Mouse (Mus musculus) thymus, postnatal 14 days (tissue): ENCODE measurements at regions not wholly inside any gene's neighbourhood (a gene's known extent, or its start where the extent isn't known, plus 50 kb on each side); places are given as distances from the start of the nearest gene placed in this dataset.
A peak's percentile ranks its signal among the peaks of the same experiment; 100 is the strongest.

Source experiments
- DNase-seq: peaks from one replicate; pipeline ENCODE4 v3.0.0; 2021

- DNase-seq = no peak
These were observed 105.1 kb downstream of the Mtx2 start for GRCm38 (mm10) chr2:74930702-74931101.

GRCm38 (mm10) chr2:74933190-74933589 is 107.6 kb downstream of the Mtx2 start:
- DNase-seq = no peak

DNA sequence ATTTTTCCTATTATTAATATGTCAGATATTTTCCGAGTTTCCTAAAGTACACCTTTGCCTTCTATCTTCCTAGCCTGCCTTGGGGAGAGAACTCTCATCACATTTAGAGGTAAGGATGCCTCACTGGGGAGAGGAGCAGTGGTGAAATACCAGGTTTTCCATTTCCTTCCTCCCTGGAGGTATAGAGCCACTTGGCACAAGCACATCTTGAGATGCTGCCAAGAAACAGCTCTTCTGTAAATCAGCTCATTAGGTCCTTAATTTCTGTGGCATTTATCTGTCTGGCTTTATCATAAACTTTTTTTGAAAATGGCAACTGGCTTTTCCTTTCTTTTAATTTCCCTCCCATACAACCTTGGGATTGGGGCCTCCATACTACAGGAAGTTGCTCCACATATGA is 108.2 kb downstream of the Mtx2 start:
- DNase-seq = no peak

GRCm38 (mm10) chr2:74938711-74939110 is 113.1 kb downstream of the Mtx2 start:
- DNase-seq = no peak

- no peak for DNase-seq
These were observed 116.4 kb downstream of the Mtx2 start for GRCm38 (mm10) chr2:74941966-74942365.

GRCm38 (mm10) chr2:74942611-74943198 is 117.1 kb downstream of the Mtx2 start:
- DNase-seq = no peak

GRCm38 (mm10) chr2:74945185-74945749 is 119.7 kb downstream of the Mtx2 start:
- no peak for DNase-seq

DNA sequence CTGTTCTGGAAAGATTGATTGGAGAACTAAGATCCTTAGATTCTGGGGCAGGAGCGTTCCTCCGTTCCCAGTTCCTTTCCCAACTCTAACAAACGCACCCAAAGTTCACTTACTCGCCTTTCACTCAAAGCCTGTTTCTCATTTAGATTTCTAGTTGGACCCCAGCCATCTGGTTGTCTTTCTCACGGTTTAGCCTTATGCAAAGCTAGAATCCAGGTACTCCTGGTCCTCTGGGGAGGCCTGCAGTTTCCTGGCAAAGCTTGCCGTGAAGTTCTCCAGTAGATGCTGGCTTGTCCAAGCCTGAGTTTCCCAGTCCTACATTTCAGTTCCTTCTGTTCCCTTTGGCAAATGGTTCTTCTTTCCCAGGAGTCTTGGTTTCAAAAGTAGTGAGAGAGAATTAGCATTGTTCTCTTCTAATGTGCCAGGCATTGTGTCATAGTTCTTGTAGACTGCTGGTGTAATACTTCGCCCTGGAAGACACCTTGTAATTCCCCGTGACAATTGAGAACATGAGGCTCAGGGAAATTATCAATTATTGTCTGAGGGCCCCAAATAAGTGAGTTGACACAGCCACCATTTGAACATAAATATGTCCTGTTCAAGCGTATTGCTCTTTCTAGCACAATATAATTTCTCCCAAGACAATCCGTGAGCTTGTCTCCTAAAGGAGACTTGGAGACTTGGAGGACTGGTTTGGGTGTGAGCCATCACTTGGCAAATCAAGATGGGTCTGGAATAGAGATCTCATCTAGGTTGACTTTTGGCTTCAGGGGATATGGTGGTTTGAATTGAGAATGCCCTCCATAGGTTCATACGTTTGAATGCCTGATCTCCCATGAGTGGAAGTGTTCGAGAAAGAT is 126.0 kb downstream of the Mtx2 start:
- DNase-seq = no peak

DNA sequence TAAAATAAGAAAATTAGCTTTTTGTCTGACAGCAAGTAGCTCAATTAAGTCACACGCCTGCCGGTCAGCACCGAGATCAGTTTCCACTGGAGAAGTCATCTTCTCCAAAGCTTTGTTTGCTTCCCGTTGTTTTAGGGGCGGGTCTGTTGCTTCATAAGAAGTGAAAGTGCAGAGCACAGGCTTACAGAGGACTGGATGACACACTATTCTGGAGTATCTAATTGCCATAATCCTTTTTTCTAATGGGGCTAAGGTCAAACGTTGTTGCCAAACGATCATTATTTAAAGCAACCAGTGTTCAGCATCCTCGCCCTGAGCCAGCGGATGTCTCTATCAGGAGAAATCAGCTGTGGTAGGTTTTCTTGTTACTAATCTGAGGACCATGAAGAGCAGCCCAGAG is 128.5 kb downstream of the Mtx2 start:
- DNase-seq = no peak

DNA sequence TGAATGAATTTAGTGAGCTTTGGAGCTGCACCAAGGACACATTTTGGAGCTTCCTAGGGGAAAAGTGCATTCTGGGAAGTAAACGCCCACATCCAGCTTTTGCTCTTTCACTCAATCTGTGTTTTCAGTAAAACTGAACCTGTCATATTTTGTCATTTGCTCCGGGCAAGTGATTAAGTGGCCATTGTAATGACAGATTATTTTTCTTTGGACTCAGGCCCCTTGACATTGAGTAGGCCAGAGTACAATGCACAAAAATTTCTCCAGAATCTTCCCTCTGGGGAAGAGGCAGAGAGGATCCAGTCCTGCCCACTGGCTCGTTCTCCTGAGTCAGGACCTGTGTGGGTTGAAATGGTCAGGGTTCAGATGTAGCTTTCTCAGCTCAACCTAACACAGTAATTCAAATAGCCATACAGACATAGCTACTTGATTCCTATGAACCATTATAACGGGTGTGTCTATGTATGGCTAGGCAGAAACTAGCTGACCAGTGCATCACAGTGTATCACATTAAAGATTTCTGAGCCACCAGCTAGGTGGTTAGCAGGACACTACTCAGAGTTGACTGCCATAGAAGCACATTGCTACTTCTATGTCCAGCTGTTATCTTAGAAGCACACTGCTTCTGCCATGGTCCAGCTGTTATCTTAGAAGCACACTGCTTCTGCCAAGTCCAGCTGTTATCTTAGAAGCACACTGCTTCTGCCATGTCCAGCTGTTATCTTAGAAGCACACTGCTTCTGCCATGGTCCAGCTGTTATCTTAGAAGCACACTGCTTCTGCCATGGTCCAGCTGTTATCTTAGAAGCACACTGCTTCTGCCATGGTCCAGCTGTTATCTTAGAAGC is 129.9 kb downstream of the Mtx2 start:
- DNase-seq = no peak

DNA sequence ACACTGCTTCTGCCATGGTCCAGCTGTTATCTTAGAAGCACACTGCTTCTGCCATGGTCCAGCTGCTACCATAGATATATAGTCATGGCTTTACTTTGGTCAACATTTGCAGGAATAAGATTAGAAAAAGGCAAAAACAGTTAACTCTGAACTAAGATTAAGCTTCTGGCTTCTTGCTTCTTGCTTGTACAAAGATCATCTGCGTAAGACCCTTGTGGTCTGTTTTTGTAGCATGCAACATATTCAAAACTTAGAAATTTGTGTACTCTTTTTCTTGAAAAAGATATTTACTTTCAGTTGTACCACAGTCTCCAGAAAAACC is 130.5 kb downstream of the Mtx2 start:
- DNase-seq = no peak

DNA sequence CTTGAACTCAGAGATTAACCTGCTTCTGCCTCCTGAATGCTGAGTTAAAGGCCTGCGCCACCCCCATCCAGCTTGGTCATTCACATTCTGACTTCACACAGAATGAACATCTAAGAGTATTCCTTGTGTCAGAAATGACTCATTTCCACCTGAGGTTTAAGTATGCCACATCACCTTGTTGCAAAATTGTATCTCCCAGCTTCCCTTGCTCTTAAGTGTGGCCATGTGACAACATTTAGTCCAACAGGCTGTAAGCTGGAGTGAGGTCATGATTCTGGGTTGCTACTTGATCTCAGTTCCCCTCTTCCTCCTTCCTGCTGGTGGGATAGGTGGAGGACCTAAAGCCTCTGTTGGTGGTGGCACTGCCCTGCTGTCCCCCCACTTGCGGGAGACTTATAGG is 131.0 kb downstream of the Mtx2 start:
- DNase-seq = no peak

- DNase-seq = no peak
These were observed 134.3 kb downstream of the Mtx2 start for GRCm38 (mm10) chr2:74959936-74960335.

GRCm38 (mm10) chr2:74962416-74962815 is 136.8 kb downstream of the Mtx2 start:
- no peak for DNase-seq

- peak; percentile 83 for DNase-seq
These were observed 138.8 kb downstream of the Mtx2 start for GRCm38 (mm10) chr2:74964360-74964759.

GRCm38 (mm10) chr2:74964980-74965379 is 139.4 kb downstream of the Mtx2 start:
- no peak for DNase-seq

- no peak for DNase-seq
These were observed 139.9 kb downstream of the Mtx2 start for GRCm38 (mm10) chr2:74965384-74966060.

- no peak for DNase-seq
These were observed 145.1 kb downstream of the Mtx2 start for GRCm38 (mm10) chr2:74970611-74971265.

GRCm38 (mm10) chr2:74973386-74973785 is 147.8 kb downstream of the Mtx2 start:
- no peak for DNase-seq

DNA sequence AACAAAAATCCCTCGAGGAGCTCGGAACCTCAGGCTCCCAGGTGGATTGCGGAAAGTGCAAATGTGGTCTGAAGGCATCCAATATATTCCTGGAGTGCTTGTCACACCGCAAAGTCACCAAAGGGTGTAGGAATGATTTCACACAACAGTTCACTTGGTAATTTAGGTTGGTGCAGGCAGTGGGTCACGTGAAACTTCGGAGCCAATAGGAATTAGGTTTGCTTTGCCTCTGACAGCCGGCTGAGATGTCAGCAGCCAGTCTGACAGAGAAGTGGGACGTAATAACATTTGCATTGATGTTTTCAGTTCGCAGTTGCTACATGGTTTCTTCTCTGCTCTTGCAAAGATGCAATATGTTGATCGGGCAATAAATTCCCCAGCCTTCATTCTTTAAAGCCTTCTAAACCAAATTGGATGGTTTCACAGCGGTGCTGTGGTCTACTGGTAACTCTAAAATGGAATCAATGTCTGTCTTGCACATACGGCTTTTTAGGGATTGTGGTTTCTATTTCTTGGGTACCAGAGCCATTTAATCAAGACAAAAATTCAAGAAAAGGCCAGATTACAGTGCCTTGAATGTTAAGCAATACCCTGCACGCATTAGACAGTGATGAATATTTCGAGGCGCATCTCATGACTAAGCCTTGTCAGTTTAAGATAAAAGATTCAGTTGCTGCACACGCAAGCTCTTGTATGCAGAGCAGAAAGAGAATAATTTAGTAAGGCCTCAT is 149.2 kb downstream of the Mtx2 start:
- peak; percentile 18 for DNase-seq

DNA sequence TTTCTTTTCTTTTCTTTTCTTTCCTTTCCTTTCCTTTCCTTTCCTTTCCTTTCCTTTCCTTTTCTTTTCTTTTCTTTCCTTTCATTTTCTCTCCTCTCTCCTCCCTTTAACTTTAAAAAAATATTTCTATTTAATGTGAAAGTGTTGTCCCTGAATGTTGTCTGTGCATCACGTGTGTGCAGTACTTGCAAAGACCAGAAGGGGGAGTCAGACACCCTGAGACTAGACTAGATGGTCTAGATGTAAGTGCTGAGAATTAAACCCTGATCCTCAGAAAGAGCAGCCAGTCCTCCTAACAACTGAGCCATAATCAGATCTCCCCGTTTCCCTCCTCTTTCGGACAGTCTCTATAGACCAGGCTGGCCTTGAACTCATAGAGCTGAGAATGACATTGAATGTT is 151.7 kb downstream of the Mtx2 start:
- DNase-seq = no peak

DNA sequence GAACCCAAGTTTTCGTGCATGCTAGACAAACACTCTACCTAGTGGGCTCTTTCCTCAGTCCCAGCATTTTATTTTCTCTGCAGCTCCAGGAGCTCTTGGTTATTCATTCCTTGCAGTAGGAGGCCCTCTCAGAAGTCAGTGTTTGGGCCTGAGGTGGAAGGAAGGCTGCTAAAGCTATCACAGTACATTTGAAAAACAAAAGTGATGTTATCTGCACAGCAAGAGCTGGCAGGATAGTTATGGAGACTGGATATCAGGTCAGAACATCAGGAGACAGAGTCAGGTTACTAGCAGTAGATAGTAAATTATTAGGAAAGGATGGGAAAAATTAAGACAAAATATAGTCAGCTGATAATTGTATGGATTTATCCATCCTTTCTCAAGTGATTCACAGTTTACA is 152.2 kb downstream of the Mtx2 start:
- DNase-seq = no peak
